In the genomic region with DNA sequence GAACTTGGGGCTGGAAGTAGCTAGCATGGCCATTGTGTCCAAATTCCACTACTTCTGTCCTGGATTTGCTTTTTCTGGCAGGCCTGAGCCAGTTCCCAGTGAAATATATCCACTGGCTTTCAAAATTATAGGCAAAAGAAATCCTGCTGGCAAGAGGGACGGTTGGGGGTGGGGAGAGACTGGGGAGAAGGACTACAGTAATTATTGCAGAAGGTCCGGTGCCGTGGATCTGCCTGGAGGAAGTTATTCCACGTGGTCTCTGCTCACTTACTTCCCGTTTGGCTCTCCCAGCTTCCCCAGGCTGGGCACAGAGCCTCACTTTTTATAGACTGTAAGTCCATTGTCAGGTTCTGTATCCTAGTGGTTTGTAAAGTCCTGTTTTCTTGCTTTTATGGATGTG, we compare ENCODE assay signal across 9 mouse cellular contexts.
DNase-seq lines count a peak whose midpoint lies in the region; ATAC-seq and TF ChIP-seq lines count a peak whose summit lies in the region.
"Had no signal": no experiment of that assay in that cellular context is flagged by ENCODE, and none has a peak within 500 bp of the region (broad histone marks: within the 10 kb centered on the region; RNA-seq: fewer than 3 reads in every experiment).

No protein-coding gene starts in this region.

- no peak overlapping the region for H3K9ac ChIP-seq in limb, embryonic 13.5 days
- no peak overlapping the region for H3K9ac ChIP-seq in stomach, postnatal 0 days (ENCODE audit: low read length)
- H3K9ac ChIP-seq in intestine, embryonic 16.5 days (ENCODE audit: low read depth, low read length): no peak overlapping the region
- H3K9ac ChIP-seq: heart, embryonic 13.5 days had no signal

- H3K36me3 ChIP-seq in limb, embryonic 13.5 days: no peaks in the 10 kb centered on the region
- no peaks in the 10 kb centered on the region for H3K36me3 ChIP-seq in limb, embryonic 10.5 days
- no peaks in the 10 kb centered on the region for H3K36me3 ChIP-seq in stomach, postnatal 0 days (ENCODE audit: control insufficient read depth, insufficient read depth, low read length)
- no peaks in the 10 kb centered on the region for H3K36me3 ChIP-seq in intestine, embryonic 16.5 days (ENCODE audit: control insufficient read depth, insufficient read depth, low read length)
- H3K36me3 ChIP-seq: heart, embryonic 13.5 days had no signal

- H3K9me3 ChIP-seq in limb, embryonic 13.5 days: no peaks in the 10 kb centered on the region
- H3K9me3 ChIP-seq in limb, embryonic 10.5 days (replicated peaks): no peaks in the 10 kb centered on the region
- H3K9me3 ChIP-seq in stomach, postnatal 0 days (ENCODE audit: control insufficient read depth, low read length): no peaks in the 10 kb centered on the region
- H3K9me3 ChIP-seq in intestine, embryonic 16.5 days (ENCODE audit: control insufficient read depth, low read length): no peaks in the 10 kb centered on the region
- H3K9me3 ChIP-seq: heart, embryonic 13.5 days had no signal

- peaks cover 54% of the 10 kb centered on the region for H3K4me1 ChIP-seq in limb, embryonic 13.5 days
- H3K4me1 ChIP-seq in limb, embryonic 10.5 days: peaks cover 58% of the 10 kb centered on the region
- no peaks in the 10 kb centered on the region; the same call in none of the 2 replicates for H3K4me1 ChIP-seq in stomach, postnatal 0 days (replicated peaks; ENCODE audit: control insufficient read depth, insufficient read depth)
- H3K4me1 ChIP-seq in intestine, embryonic 16.5 days (ENCODE audit: control insufficient read depth, insufficient read depth, low read length): 0 out of 2 replicates have a peak, but pooled peaks cover 8% of the 10 kb centered on the region

- H3K4me3 ChIP-seq in limb, embryonic 13.5 days: no peak overlapping the region
- H3K4me3 ChIP-seq in limb, embryonic 10.5 days: no peak overlapping the region
- no peak overlapping the region for H3K4me3 ChIP-seq in stomach, postnatal 0 days (ENCODE audit: low read depth, low read length)
- no peak overlapping the region for H3K4me3 ChIP-seq in intestine, embryonic 16.5 days (ENCODE audit: low read length)
- H3K4me3 ChIP-seq: heart, embryonic 13.5 days had no signal

- no peak overlapping the region for H3K4me2 ChIP-seq in limb, embryonic 13.5 days (replicated peaks)
- H3K4me2 ChIP-seq in stomach, postnatal 0 days (replicated peaks; ENCODE audit: low read depth): no peak overlapping the region
- H3K4me2 ChIP-seq in intestine, embryonic 16.5 days (ENCODE audit: low read depth, low read length): no peak overlapping the region
- H3K4me2 ChIP-seq: heart, embryonic 13.5 days had no signal

- 16% methylated on average over 5 of the region's 5 CpGs for WGBS in limb, embryonic 13.5 days
- WGBS in limb, embryonic 10.5 days: 81% methylated on average over 5 of the region's 5 CpGs
- 42% methylated on average over 5 of the region's 5 CpGs for whole genome bisulfite sequencing in stomach, postnatal 0 days
- WGBS in intestine, embryonic 16.5 days: 66% methylated on average over 5 of the region's 5 CpGs

- DNase-seq in limb, embryonic 10.5 days (ENCODE audit: low spot score): no peak
- peak; percentile 76 for DNase-seq in gastrocnemius, postnatal 25 days
- DNase-seq in kidney, postnatal 36 days: peak; percentile 80 to 82
- DNase-seq in stomach, postnatal 0 days (ENCODE audit: low spot score): peak; percentile 21
- no peak for DNase-seq in retina, postnatal 1 day
- DNase-seq in thymus, postnatal 25 days: no peak

- peak; percentile 64 for ATAC-seq in limb, embryonic 13.5 days (ENCODE audit: low FRiP score, low read depth)
- ATAC-seq in stomach, postnatal 0 days (ENCODE audit: low FRiP score, low TSS enrichment): no peak
- no peak for ATAC-seq in intestine, embryonic 16.5 days

- no peak for TF ChIP-seq CTCF in stomach, postnatal 0 days (IDR thresholded peaks at IDR 0.05; ENCODE audit: low read depth)

- TF ChIP-seq EP300 in stomach, postnatal 0 days (optimal IDR thresholded peaks at IDR 0.05): no peak

- H3K27me3 ChIP-seq in limb, embryonic 13.5 days: no peaks in the 10 kb centered on the region
- no peaks in the 10 kb centered on the region for H3K27me3 ChIP-seq in limb, embryonic 10.5 days (ENCODE audit: low read depth, poor library complexity, severe bottlenecking)
- no peaks in the 10 kb centered on the region for H3K27me3 ChIP-seq in stomach, postnatal 0 days (ENCODE audit: control insufficient read depth, insufficient read depth, low read length)
- H3K27me3 ChIP-seq in intestine, embryonic 16.5 days (replicated peaks; ENCODE audit: control insufficient read depth, insufficient read depth, low read length): no peaks in the 10 kb centered on the region
- H3K27me3 ChIP-seq: heart, embryonic 13.5 days had no signal

- H3K27ac ChIP-seq in limb, embryonic 13.5 days: no peak overlapping the region
- H3K27ac ChIP-seq in limb, embryonic 10.5 days: no peak overlapping the region
- no peak overlapping the region for H3K27ac ChIP-seq in stomach, postnatal 0 days (replicated peaks)
- no peak overlapping the region for H3K27ac ChIP-seq in intestine, embryonic 16.5 days (ENCODE audit: low read length)
- H3K27ac ChIP-seq: heart, embryonic 13.5 days had no signal

Comparison
In these comparisons a context has a peak if more than half of its experiments do, and no peak if none do; other contexts are left out.
1. DNase-seq: peak in gastrocnemius, postnatal 25 days (single experiment), kidney, postnatal 36 days (2 of 2) and stomach, postnatal 0 days (single experiment); none in limb, embryonic 10.5 days (single experiment), retina, postnatal 1 day (single experiment) and thymus, postnatal 25 days (single experiment).